Mouse (Mus musculus): ENCODE measurements around the gene Prkcq. TPM values are rescaled to one million over a fixed set of nuclear protein-coding genes. Genes with fewer than 3 reads are reported as not detected.

The Prkcq gene
- polyA plus RNA-seq, 1 experiment = 48.4 TPM

DNA sequence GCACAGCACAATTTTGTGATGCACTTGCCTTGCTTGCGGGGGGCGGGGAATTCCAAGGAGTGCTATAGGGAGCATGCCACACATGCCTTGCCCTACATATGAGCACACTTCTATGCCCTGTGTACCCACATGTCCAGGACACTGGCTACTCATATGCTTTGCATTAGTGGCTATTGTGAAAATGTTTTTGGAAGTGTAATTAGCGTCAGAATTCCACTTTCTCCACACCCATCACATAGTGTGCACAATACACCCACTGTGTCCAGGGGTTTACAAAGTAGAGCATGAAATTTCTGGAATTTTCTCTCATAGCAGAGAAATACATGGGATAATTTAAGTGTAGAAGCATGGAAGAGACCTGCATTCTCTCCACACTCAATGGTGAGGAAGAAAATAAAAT is 7.7 kb upstream of the Prkcq start:
- WGBS = over 99% methylated on average over 3 of the region's 3 CpGs
- Histone ChIP-seq H3K4me3 (ENCODE audit: control insufficient read depth, insufficient read depth, low read length) (no peak overlapping the region), H3K27me3 (ENCODE audit: control insufficient read depth, insufficient read depth, low read length) (no peaks in the 10 kb centered on the region), H3K27ac (ENCODE audit: control insufficient read depth, insufficient read depth, low read length) (no peak overlapping the region), H3K4me1 (replicated peaks; ENCODE audit: control insufficient read depth, insufficient read depth, low read length) (peaks cover 12% of the 10 kb centered on the region), H3K36me3 (ENCODE audit: control insufficient read depth, insufficient read depth, low read length) (no peaks in the 10 kb centered on the region)
- TF ChIP-seq CTCF (IDR thresholded peaks at IDR 0.05; ENCODE audit: borderline replicate concordance, control insufficient read depth, extremely low read depth, insufficient read depth, low read length, poor library complexity) (no peak), POLR2A (IDR thresholded peaks at IDR 0.05; ENCODE audit: control insufficient read depth, extremely low read depth, insufficient read depth, low read length, poor library complexity) (no peak)
- DNase-seq = no peak

DNA sequence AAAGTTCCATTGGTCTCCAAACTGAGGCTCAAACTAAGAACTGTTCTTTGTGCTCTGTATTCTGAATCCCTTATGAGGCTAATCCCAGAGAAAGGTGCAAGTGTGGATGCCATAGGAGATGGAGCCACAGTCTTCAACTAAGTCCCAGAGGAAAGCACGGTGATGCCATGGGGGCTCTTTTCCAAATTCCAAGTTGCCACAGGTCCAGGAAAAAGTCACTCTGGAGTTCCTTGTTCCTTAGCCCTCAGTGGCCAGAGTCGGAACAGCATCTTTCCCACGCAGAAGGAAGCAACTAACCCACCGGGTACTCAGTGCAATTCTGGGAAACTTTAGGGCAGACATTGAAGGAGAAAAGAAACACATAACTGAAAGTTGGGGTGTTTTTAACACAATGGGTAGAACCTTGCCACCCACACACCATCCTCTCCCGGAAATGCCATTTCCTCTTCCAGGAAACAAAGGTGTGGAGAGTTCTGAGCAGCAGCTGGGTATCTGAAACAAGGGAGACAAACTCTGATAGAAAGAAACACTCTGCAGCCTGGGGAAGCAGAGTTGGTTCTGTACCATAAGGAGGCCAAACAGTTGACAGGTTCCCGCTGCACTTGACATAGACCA is 2.1 kb upstream of the Prkcq start:
- DNase-seq = peak; percentile 62
- Histone ChIP-seq H3K27ac (ENCODE audit: control insufficient read depth, insufficient read depth, low read length) (peak overlapping the region; percentile 94), H3K27me3 (ENCODE audit: control insufficient read depth, insufficient read depth, low read length) (no peaks in the 10 kb centered on the region), H3K36me3 (ENCODE audit: control insufficient read depth, insufficient read depth, low read length) (no peaks in the 10 kb centered on the region), H3K4me1 (replicated peaks; ENCODE audit: control insufficient read depth, insufficient read depth, low read length) (peaks cover 12% of the 10 kb centered on the region), H3K4me3 (ENCODE audit: control insufficient read depth, insufficient read depth, low read length) (no peak overlapping the region)
- TF ChIP-seq POLR2A (IDR thresholded peaks at IDR 0.05; ENCODE audit: control insufficient read depth, extremely low read depth, insufficient read depth, low read length, poor library complexity) (no peak), CTCF (IDR thresholded peaks at IDR 0.05; ENCODE audit: borderline replicate concordance, control insufficient read depth, extremely low read depth, insufficient read depth, low read length, poor library complexity) (no peak)
- WGBS = 50% methylated on average over 6 of the region's 6 CpGs

DNA sequence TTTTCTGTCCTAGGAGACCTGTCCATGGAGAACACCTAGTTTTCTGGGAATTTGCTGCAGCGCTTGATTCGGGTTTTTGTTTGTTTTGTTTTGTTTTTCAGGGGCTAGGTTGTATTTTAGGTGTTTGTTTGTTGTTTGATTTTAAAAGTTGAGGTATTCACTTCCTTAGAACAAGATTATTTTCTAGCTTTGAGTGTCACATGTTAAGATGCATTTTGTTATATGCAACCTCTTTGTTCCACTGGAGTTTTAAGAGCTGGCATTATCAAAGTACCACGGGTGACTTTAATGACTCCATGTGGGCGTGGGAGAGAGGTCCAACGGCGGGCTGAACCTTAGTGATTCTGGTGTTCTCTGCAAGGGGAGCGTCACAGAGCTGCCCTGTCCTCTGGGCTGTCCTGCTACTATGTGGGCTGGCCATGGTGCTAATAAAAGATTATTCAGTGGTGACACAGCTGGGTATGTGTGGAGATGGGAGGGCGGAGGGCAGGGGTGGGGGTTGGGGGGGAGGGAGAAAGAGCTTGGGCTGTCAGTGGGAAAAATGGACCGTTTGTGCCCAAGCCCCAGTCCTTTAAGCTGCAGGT is 1.0 kb downstream of the Prkcq start:
- no peak for DNase-seq

DNA sequence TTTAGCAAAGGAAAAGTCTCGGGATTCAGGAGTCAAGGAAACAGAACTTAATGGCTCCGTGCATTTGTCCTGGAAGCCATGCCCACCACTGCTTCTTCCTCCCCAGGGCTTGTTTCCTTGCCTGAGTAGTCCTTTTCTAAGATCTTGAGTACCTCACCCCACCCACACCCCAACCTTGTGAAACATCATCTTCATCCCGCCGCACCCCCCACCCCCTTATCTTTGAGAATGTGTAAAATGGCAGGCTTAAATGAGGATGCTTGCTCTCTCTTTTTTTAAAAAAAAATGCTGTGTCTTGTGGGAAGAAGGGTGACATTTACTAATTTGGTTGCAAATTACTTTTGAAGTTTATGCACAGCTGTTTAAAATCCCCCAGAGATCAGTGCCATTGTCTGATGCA is 1.6 kb downstream of the Prkcq start:
- Histone ChIP-seq H3K4me3 (ENCODE audit: control insufficient read depth, insufficient read depth, low read length) (peak overlapping the region; percentile 89), H3K27ac (ENCODE audit: control insufficient read depth, insufficient read depth, low read length) (peak overlapping the region; percentile 96), H3K27me3 (ENCODE audit: control insufficient read depth, insufficient read depth, low read length) (no peaks in the 10 kb centered on the region), H3K4me1 (replicated peaks; ENCODE audit: control insufficient read depth, insufficient read depth, low read length) (peaks cover 24% of the 10 kb centered on the region), H3K36me3 (ENCODE audit: control insufficient read depth, insufficient read depth, low read length) (peaks cover 7% of the 10 kb centered on the region; the same call in 1 of the 2 replicates)
- peak; percentile 70 for DNase-seq
- no peak for TF ChIP-seq POLR2A (IDR thresholded peaks at IDR 0.05; ENCODE audit: control insufficient read depth, extremely low read depth, insufficient read depth, low read length, poor library complexity)
- TF ChIP-seq CTCF (IDR thresholded peaks at IDR 0.05; ENCODE audit: borderline replicate concordance, control insufficient read depth, extremely low read depth, insufficient read depth, low read length, poor library complexity) = no peak
- WGBS = 11% methylated on average over 4 of the region's 4 CpGs

More for the DNA sequence above, 1.0 kb downstream of the Prkcq start:
- peaks cover 7% of the 10 kb centered on the region; the same call in 1 of the 2 replicates for H3K36me3 ChIP-seq (ENCODE audit: control insufficient read depth, insufficient read depth, low read length)
- 3% methylated on average over 9 of the region's 9 CpGs for WGBS
- H3K4me1 ChIP-seq (replicated peaks; ENCODE audit: control insufficient read depth, insufficient read depth, low read length) = peaks cover 20% of the 10 kb centered on the region
- H3K27ac ChIP-seq (ENCODE audit: control insufficient read depth, insufficient read depth, low read length) = peak overlapping the region; percentile 96
- no peak for TF ChIP-seq POLR2A (IDR thresholded peaks at IDR 0.05; ENCODE audit: control insufficient read depth, extremely low read depth, insufficient read depth, low read length, poor library complexity)
- TF ChIP-seq CTCF (IDR thresholded peaks at IDR 0.05; ENCODE audit: borderline replicate concordance, control insufficient read depth, extremely low read depth, insufficient read depth, low read length, poor library complexity) = no peak
- no peaks in the 10 kb centered on the region for H3K27me3 ChIP-seq (ENCODE audit: control insufficient read depth, insufficient read depth, low read length)
- H3K4me3 ChIP-seq (ENCODE audit: control insufficient read depth, insufficient read depth, low read length) = peak overlapping the region; percentile 89

DNA sequence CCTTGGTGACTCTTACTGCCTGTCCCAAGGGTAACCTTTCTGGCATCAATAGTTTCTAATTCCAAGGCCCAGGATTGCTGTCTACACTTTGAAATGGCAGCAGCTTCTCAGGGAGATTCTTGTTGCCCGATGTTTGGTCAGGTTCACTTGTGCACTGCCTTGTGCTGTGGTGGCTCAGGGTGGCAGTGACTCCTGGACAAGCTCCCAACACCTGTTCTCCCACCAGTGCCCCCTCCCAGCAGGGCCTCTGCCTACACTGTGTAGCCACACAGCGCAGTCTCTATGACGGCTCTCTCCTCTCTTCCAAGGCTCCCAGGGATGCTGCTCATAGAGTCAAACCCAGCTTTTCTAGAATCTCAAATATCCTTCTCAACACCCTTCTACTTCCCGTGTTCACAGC is 2.2 kb downstream of the Prkcq start:
- peak overlapping the region; percentile 42 for H3K4me3 ChIP-seq (ENCODE audit: control insufficient read depth, insufficient read depth, low read length)
- H3K27me3 ChIP-seq (ENCODE audit: control insufficient read depth, insufficient read depth, low read length) = no peaks in the 10 kb centered on the region
- peak overlapping the region; percentile 96 for H3K27ac ChIP-seq (ENCODE audit: control insufficient read depth, insufficient read depth, low read length)
- TF ChIP-seq POLR2A (IDR thresholded peaks at IDR 0.05; ENCODE audit: control insufficient read depth, extremely low read depth, insufficient read depth, low read length, poor library complexity) (no peak), CTCF (IDR thresholded peaks at IDR 0.05; ENCODE audit: borderline replicate concordance, control insufficient read depth, extremely low read depth, insufficient read depth, low read length, poor library complexity) (no peak)
- H3K36me3 ChIP-seq (ENCODE audit: control insufficient read depth, insufficient read depth, low read length) = peaks cover 7% of the 10 kb centered on the region; the same call in 1 of the 2 replicates
- WGBS = 46% methylated on average over 4 of the region's 4 CpGs
- H3K4me1 ChIP-seq (replicated peaks; ENCODE audit: control insufficient read depth, insufficient read depth, low read length) = peaks cover 24% of the 10 kb centered on the region
- DNase-seq = no peak

DNA sequence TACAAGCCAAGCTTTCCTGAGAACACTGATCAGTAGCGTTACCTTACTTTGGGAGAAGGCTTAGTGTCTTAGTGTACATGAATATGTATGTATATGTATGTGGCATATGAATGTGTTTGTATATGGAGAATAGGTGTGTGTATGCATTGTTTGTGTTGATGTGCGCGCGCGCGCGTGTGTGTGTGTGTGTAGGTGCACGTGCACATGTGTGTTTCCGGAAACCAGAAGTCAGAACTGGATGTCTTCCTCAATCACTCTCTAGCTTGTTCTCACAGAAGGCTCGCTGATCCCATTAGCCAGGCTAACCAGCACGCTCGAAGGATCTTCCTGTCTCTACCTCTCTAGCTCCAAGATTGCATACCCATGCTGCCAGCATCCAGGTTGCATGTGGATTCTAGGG is 6.0 kb downstream of the Prkcq start:
- H3K4me1 ChIP-seq (replicated peaks; ENCODE audit: control insufficient read depth, insufficient read depth, low read length) = peaks cover 20% of the 10 kb centered on the region
- no peak for DNase-seq
- no peaks in the 10 kb centered on the region for H3K27me3 ChIP-seq (ENCODE audit: control insufficient read depth, insufficient read depth, low read length)
- TF ChIP-seq CTCF (IDR thresholded peaks at IDR 0.05; ENCODE audit: borderline replicate concordance, control insufficient read depth, extremely low read depth, insufficient read depth, low read length, poor library complexity) = no peak
- TF ChIP-seq POLR2A (IDR thresholded peaks at IDR 0.05; ENCODE audit: control insufficient read depth, extremely low read depth, insufficient read depth, low read length, poor library complexity) = no peak
- no peak overlapping the region for H3K4me3 ChIP-seq (ENCODE audit: control insufficient read depth, insufficient read depth, low read length)
- peaks cover 7% of the 10 kb centered on the region; the same call in 1 of the 2 replicates for H3K36me3 ChIP-seq (ENCODE audit: control insufficient read depth, insufficient read depth, low read length)
- H3K27ac ChIP-seq (ENCODE audit: control insufficient read depth, insufficient read depth, low read length) = no peak overlapping the region
- WGBS = 97% methylated on average over 12 of the region's 12 CpGs

All from thymus, adult 2 months (tissue).